Mouse (Mus musculus) embryonic fibroblast, embryonic 13.5 days (primary cell): Measurements from ENCODE around the gene Oca2.

ENCODE experiments used
- CTCF ChIP-seq: IDR thresholded peaks from 2 replicates; pipeline ENCODE4 v1.5.1; 2011; ENCODE audit warnings: mild to moderate bottlenecking, control low read depth, low read length, moderate library complexity, borderline replicate concordance; ENCODE audit not compliant: insufficient read depth
- POLR2A ChIP-seq: IDR thresholded peaks from 2 replicates; pipeline ENCODE4 v1.6.1; 2011; ENCODE audit warnings: low read depth, mild to moderate bottlenecking, control low read depth, low read length, moderate library complexity

DNA sequence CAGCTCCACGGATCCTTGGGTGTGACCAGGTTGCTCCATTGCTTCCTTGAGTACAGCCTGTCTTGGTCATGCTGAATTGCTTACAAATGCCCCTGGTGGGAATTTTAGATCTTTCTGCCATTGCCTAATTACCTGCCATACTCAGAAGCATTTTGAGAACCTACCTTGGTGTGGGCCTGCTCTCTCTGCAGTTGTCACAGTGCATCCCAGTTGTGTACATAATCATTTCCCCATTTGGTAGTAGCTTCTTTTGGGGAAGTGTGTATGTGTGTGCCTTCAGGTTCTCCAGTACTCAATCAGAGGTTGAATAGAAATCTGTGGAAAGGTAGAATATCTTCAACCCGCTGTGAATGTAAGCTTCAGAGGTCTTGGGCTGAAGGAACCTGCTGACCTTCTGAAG, 36.3 kb upstream of the Oca2 start:
- no peak for TF ChIP-seq CTCF
- no peak for TF ChIP-seq POLR2A
